Mouse (Mus musculus) heart, adult 9 months (tissue): ENCODE data around the gene Tnfrsf17.
"Not testable (repeated sequence)": the region's sequence is repeated elsewhere in the genome, so short reads cannot be mapped to it uniquely, and the experiment has no call there.

Experiments used
- DNase-seq, 2 experiments: peaks; one replicate each; pipeline ENCODE4 v3.0.0; 2022; ENCODE audit warnings: low spot score in 2 of 2

Tnfrsf17 gene

DNA sequence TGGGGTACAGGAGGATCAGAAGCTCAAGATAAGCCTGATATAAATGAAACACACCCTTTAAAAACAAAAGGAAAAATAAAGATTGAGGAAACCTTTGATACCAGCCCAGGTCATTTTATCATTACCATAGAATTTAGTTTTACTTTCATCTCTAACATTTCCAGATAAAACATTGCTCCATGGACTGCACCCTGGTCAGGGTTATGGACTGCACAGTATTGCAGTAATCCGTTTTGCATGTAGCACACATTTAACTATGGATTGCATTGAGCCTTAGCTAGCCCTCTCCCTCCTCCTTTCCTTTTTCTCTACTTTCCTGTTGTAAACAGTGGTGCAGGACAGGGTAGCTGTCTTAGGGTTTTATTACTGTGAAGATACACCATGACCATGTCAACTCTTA, 17.4 kb downstream of the Tnfrsf17 start:
- no peak for DNase-seq

DNA sequence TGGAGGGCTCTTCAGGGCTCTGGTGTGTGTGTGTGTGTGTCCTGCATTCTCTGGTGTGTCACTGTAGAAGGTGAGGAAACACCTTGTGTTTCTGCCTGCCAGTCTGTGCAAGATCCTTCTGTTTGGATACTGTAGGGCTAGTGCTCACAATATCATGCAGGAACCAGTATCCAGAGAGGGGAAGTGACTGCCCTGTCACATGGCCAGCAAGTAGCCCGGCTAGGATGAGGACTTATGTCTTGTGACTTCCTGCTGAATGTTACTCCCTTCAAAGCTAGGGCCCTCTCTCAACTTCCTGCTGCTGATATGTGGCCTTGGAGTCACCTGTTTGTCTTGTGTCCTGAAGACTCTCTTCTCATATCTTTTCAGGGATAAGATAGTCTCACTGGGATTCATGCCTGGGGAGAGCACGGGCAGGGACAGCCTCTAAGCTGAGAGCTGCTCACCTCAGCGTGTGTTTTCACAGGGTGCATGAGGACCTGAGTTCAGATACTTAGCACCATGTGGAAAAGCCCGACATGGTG, 29.7 kb downstream of the Tnfrsf17 start:
- DNase-seq, result peak; percentile 34 to 72

DNA sequence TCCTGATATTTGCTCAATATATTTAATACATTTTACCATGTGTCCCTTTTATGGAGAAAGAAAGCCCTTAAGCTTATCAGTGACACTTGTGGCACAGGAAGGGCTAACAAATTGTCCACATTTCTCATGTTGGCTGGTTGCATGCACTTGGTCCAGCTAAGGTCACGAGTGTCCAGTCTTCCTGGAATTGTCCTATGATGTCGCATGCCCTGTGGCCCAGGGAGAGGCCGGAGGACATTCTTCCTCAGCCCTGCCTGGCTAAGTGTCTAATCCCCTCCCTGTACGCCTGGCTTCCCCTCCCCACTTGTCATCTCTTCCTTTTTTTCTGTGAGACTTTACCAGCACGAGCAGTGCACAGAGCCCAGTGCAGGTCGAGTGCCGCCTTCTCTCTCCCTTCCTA, 38.3 kb downstream of the Tnfrsf17 start:
- peak in 1 of 2 experiments; percentile 16 for DNase-seq

DNA sequence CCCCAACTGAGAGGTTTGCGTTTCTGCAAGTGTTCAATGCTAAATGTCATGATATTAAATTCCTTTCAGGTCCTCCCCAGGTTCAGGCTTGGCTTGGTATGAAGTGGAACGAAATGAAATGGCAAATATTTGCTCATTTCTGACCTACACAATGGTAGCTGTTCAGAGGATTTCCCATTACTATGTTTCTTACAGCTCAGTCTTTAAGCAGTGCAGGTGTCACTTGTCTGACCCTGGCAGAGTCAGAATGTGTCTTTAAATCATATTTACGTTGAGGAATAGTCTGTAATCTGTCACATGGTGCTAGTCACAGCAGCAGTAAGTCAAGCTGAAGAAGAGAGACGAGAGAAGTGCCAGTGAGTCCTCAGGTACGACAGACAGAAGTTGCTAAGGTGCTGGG, 45.6 kb downstream of the Tnfrsf17 start:
- no peak for DNase-seq

DNA sequence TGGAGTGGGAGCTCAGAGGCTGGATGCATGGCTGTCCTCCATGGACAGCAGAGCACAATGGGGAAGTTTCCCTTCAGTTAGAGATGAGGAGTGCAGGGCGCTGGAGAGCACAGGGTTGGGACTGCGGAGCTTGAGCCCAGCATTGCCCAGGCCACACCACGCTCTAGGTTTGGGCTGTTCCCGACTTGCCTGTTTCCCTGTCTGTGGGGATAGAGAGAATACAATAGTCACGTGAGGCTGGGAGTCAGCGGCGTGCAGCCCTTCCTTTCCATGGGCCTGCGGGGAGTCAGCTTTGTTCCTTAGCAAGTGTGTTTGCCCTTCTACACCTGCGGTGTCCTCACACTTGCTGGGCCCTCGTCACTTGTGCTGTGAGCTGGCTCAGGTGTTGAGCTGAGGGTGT, 46.3 kb downstream of the Tnfrsf17 start:
- DNase-seq, result no peak

DNA sequence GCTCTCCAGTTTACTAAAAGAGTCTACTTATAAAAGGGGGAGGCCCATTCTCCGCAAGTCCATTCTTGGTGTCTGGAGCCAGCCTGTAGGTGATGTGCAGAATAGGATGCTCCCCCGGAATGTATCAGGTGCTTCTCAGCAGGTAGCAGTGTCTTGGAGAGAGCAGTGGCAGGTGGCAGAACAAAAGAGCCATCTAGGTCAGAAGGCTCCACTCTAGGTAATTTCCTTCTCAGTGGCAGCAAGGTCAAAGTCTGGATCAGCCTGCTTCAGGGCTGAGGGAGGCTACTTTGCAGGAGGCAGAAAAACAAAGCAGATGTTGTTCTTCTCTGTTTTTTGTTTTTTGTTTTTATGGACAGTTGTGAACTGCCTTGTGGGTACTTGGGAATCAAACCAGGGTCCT, 47.0 kb downstream of the Tnfrsf17 start:
- not testable (repeated sequence) for DNase-seq

DNA sequence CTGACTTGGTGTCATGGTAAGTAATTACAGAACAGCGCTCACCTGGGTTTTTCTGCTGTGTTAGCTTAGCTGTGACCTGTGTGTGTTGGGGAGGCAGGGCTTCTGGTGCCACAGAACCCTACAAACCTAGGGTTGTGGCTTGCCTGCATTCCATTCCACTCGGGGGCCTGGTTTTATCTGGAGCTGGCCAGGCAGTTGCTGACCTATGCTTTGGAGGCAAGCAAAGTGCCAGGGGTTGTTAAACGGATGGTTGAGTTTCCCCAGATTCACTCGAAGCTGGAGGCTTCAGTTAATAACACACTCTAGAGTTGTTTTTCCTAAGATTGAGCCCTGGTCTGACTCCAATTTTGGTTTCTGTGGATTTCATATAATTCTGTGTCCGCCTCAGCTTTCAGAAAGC, 52.0 kb downstream of the Tnfrsf17 start:
- DNase-seq, result no peak

DNA sequence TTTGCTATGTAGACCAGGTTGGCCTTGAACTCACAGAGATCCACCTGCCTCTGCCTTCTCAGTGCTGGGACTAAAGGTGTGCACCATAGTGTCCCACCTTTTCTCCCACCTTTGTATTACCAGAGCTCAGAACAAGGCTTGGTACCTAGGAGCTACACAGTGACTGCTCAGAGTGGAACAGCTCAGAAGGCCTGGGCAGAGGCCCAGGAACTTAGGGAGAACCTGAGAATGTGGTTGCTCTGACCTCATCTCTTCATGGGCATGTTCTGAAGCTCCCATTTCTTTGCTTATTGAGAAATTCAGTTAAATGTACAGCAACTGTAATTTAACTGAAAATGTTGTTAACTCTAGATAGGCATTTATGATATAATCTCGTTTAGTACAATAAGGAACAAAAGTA, 53.2 kb downstream of the Tnfrsf17 start:
- no peak for DNase-seq

DNA sequence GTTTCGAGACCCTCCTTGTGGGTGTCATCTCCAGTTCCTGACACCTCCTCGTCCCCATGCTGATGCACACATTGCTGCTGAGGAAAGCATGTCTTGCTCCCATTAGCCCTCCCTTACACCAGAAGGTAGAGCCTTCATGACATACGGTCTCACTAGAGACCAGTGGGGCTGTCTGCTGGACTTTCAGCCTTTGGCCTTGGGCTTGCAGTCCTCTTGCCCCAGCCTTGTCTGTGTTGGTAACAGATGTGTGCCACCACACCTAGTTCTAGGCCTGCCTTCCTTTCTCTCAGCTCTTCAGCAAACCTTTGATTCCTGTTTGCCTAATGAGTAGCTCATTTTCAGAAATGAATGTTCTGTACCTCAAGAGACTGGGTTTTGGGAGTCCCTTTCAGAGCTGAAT, 54.8 kb downstream of the Tnfrsf17 start:
- no peak for DNase-seq

DNA sequence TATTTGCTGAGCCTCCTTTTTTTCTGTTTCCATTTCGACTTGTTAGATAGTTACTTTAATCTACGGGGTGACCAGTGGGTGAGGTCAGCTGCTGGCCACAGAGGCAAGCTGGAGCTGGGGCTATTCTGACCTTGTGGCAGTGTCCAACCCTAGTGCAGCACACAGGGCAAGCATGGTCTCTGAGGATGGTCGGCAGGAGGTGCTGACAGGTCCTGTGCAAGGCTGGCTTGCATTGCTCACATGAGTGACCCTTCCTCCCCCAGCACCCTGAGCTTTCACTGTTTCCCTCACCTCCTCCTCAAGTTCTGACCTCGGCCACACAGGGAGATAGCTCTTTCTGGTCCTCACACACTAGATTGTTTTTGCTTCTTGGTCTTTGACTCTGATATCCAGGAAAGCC, 55.5 kb downstream of the Tnfrsf17 start:
- no peak for DNase-seq

DNA sequence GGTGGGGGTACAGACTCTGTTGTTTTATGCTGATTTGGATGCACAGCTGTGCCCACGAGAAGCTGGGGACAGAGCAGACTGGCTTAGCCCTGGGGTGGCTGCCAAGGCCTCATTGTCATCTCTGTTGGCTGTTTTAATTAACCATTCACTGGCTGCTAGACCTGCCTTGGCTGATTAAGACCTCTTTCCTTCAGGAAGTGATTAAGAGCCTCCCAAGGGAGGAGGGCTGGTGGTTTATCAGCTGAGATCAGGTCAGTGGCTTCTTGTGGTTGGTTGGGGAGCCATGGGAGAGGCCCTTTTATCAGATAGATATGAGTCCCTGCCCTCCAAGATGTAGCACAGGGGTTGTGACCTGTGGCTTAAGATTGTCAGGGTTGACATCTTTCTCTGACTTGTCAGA, 56.0 kb downstream of the Tnfrsf17 start:
- no peak for DNase-seq
